Mouse (Mus musculus): Measurements from ENCODE around the gene Ankrd55. TPM values are rescaled to one million over a fixed set of nuclear protein-coding genes. Genes with fewer than 3 reads are reported as not detected.
"Not testable (repeated sequence)": the region's sequence is repeated elsewhere in the genome, so short reads cannot be mapped to it uniquely, and the experiment has no call there.

Ankrd55 gene
- total and polyA plus RNA-seq, 2 experiments from 2014 or later, result 5.7 to 15.6 TPM

GRCm38 (mm10) chr13:112426265-112427135, 138.2 kb downstream of the Ankrd55 start:
- Histone ChIP-seq H3K36me3 (ENCODE audit: insufficient read depth) (no peaks in the 10 kb centered on the region), H3K4me2 (ENCODE audit: low read depth) (no peak overlapping the region), H3K9me3 (ENCODE audit: low read length) (no peaks in the 10 kb centered on the region), H3K27me3 (ENCODE audit: insufficient read depth, low read length) (no peaks in the 10 kb centered on the region), H3K9ac (no peak overlapping the region), H3K27ac (ENCODE audit: low read depth, low read length) (no peak overlapping the region), H3K4me1 (ENCODE audit: insufficient read depth) (no peaks in the 10 kb centered on the region), H3K4me3 (ENCODE audit: low read depth, low read length) (no peak overlapping the region)
- WGBS, result 79% methylated on average over 13 of the region's 13 CpGs
- ATAC-seq, result no peak
- DNase-seq, result no peak
- no peak for TF ChIP-seq CTCF (IDR thresholded peaks at IDR 0.05; ENCODE audit: low read depth)

- not testable (repeated sequence) for ATAC-seq; H3K4me3 ChIP-seq (ENCODE audit: low read depth, low read length); H3K27me3 ChIP-seq (ENCODE audit: insufficient read depth, low read length); H3K9ac ChIP-seq; H3K36me3 ChIP-seq (ENCODE audit: insufficient read depth); H3K4me1 ChIP-seq (ENCODE audit: insufficient read depth); H3K27ac ChIP-seq (ENCODE audit: low read depth, low read length); DNase-seq; H3K4me2 ChIP-seq (ENCODE audit: low read depth); H3K9me3 ChIP-seq (ENCODE audit: low read length)
- WGBS, result 94% methylated on average over 4 of the region's 4 CpGs
Measured at GRCm38 (mm10) chr13:112427136-112427470, 138.9 kb downstream of the Ankrd55 start.

- Histone ChIP-seq H3K27me3 (ENCODE audit: insufficient read depth, low read length) (no peaks in the 10 kb centered on the region), H3K9ac (no peak overlapping the region), H3K36me3 (ENCODE audit: insufficient read depth) (no peaks in the 10 kb centered on the region), H3K4me1 (ENCODE audit: insufficient read depth) (no peaks in the 10 kb centered on the region), H3K4me3 (ENCODE audit: low read depth, low read length) (no peak overlapping the region), H3K9me3 (ENCODE audit: low read length) (no peaks in the 10 kb centered on the region), H3K27ac (ENCODE audit: low read depth, low read length) (no peak overlapping the region), H3K4me2 (ENCODE audit: low read depth) (no peak overlapping the region)
- DNase-seq (no peak), ATAC-seq (no peak)
- TF ChIP-seq CTCF (IDR thresholded peaks at IDR 0.05; ENCODE audit: low read depth), result no peak
- WGBS, result 95% methylated on average over 14 of the region's 15 CpGs
Measured at GRCm38 (mm10) chr13:112427521-112427920, 139.3 kb downstream of the Ankrd55 start.

GRCm38 (mm10) chr13:112433271-112433670, 145.0 kb downstream of the Ankrd55 start:
- Histone ChIP-seq H3K27ac (ENCODE audit: low read depth, low read length) (no peak overlapping the region), H3K4me2 (ENCODE audit: low read depth) (no peak overlapping the region), H3K4me1 (ENCODE audit: insufficient read depth) (no peaks in the 10 kb centered on the region), H3K4me3 (ENCODE audit: low read depth, low read length) (no peak overlapping the region), H3K36me3 (ENCODE audit: insufficient read depth) (no peaks in the 10 kb centered on the region), H3K9me3 (ENCODE audit: low read length) (no peaks in the 10 kb centered on the region), H3K9ac (no peak overlapping the region), H3K27me3 (ENCODE audit: insufficient read depth, low read length) (no peaks in the 10 kb centered on the region)
- WGBS, result 69% methylated on average over 5 of the region's 5 CpGs
- ATAC-seq, result no peak
- DNase-seq, result no peak
- TF ChIP-seq CTCF (IDR thresholded peaks at IDR 0.05; ENCODE audit: low read depth), result no peak

Other genes with a start within 250 kb of the Ankrd55 start
- 23.0 and 32.1 TPM in 2 replicates for gene Il6st, start 175.6 kb downstream of the Ankrd55 start, total RNA-seq (2014; rRNA removed)
- gene Il6st, start 175.6 kb downstream of the Ankrd55 start, polyA plus RNA-seq (2015; fragmentation: Nextera tagmentation; extraction: Ambion mirVana), result 8.8 and 14.9 TPM in 2 replicates